Mouse (Mus musculus) ES-E14 (cell line): ENCODE measurements around the gene Npas3. TPM values are rescaled to one million over a fixed set of nuclear protein-coding genes. Genes with fewer than 3 reads are reported as not detected.

ENCODE experiments used
- DNase-seq: peaks from one replicate; pipeline ENCODE4 v3.0.0-alpha.2; 2013; ENCODE audit warnings: low read depth, low spot score
- H3K27ac ChIP-seq: 2 replicates; pipeline ENCODE4 v1.5.1; 2012; ENCODE audit warnings: low read depth, mild to moderate bottlenecking, low read length, moderate library complexity, mixed read lengths; ENCODE audit not compliant: poor library complexity, insufficient read depth, severe bottlenecking
- H3K36me3 ChIP-seq: 2 replicates; pipeline ENCODE4 v1.6.1; 2012; ENCODE audit warnings: mild to moderate bottlenecking, low read length, moderate library complexity, mixed read lengths; ENCODE audit not compliant: control insufficient read depth, poor library complexity, insufficient read depth, severe bottlenecking
- H3K4me1 ChIP-seq, 2 experiments: fragments of 150-350 bp in 1 of 2; sonication (generic) in 1 of 2; 2 replicates each; pipeline ENCODE4 v1.6.1; 2012; ENCODE audit warnings: low read length in 2 of 2, mild to moderate bottlenecking in 1 of 2, mixed read lengths in 1 of 2; ENCODE audit not compliant: control insufficient read depth in 2 of 2, insufficient read depth in 2 of 2, poor library complexity in 1 of 2
- H3K4me3 ChIP-seq, 2 experiments: fragments of 150-350 bp in 1 of 2; sonication (generic) in 1 of 2; 2 replicates each; pipeline ENCODE4 v1.5.1; 2012; ENCODE audit warnings: low read length in 2 of 2, low read depth in 1 of 2, mild to moderate bottlenecking in 1 of 2, mixed read lengths in 1 of 2; ENCODE audit not compliant: insufficient read depth in 1 of 2, poor library complexity in 1 of 2, severe bottlenecking in 1 of 2
- H3K9ac ChIP-seq: 2 replicates; pipeline ENCODE4 v1.6.1; 2012; ENCODE audit warnings: low read depth, mild to moderate bottlenecking, low read length, mixed read lengths; ENCODE audit not compliant: poor library complexity, insufficient read depth, severe bottlenecking
- H3K9me3 ChIP-seq: fragments of 150-350 bp; sonication (generic); 2 replicates; pipeline ENCODE4 v1.6.1; 2012; ENCODE audit warnings: low read depth, mild to moderate bottlenecking, low read length; ENCODE audit not compliant: control insufficient read depth, insufficient read depth
- CHD2 ChIP-seq: IDR thresholded peaks from 2 replicates; pipeline ENCODE4 v1.6.1; 2014; ENCODE audit warnings: mild to moderate bottlenecking, low read depth, low read length, inconsistent platforms
- HCFC1 ChIP-seq: IDR thresholded peaks from 2 replicates; pipeline ENCODE4 v1.6.1; 2012; ENCODE audit warnings: low read length, inconsistent platforms, borderline replicate concordance; ENCODE audit not compliant: insufficient read depth
- MAFK ChIP-seq: IDR thresholded peaks from 2 replicates; pipeline ENCODE4 v1.6.1; 2014; ENCODE audit warnings: mild to moderate bottlenecking, low read depth, low read length, inconsistent platforms; ENCODE audit not compliant: insufficient read depth
- ZC3H11A ChIP-seq: IDR thresholded peaks from 2 replicates; pipeline ENCODE4 v1.6.1; 2012; ENCODE audit warnings: low read depth, mild to moderate bottlenecking, inconsistent platforms, low read length, borderline replicate concordance
- ZNF384 ChIP-seq: IDR thresholded peaks from 2 replicates; pipeline ENCODE4 v1.6.1; 2012; ENCODE audit warnings: low read depth, low read length, inconsistent platforms
- in situ Hi-C, 2 experiments: fragments of 600-800 bp; cut with MboI; formaldehyde crosslinking; loops; one replicate each; pipeline ENCODE4 v1.15.1; 2025; ENCODE audit warnings: low sequenced_read_pairs in 2 of 2, inconsistent platforms in 1 of 2; ENCODE audit not compliant: unreplicated experiment in 2 of 2
- total RNA-seq: library from RNA; depleted of rRNA; stranded (reverse); fragments of 300-350 nt; gene quantifications from 2 replicates; pipeline ENCODE4 v1.2.3, GENCODE M21; 2012

Gene Npas3
- total RNA-seq, 1 experiment: 1.2 TPM

GRCm38 (mm10) chr12:53514885-53515284 lies 266.4 kb downstream of the Npas3 start:
- TF ChIP-seq MAFK (no peak), ZNF384 (no peak), ZC3H11A (no peak)
- H3K4me1 ChIP-seq: no peaks in the 10 kb centered on the region
- no peak for DNase-seq
- no peaks in the 10 kb centered on the region for H3K9me3 ChIP-seq
- H3K9ac ChIP-seq: no peak overlapping the region
- H3K27ac ChIP-seq: no peak overlapping the region
- in situ Hi-C loops: no loop called here
- H3K4me3 ChIP-seq: no peak overlapping the region
- no peaks in the 10 kb centered on the region for H3K36me3 ChIP-seq

GRCm38 (mm10) chr12:53519556-53519955 lies 271.1 kb downstream of the Npas3 start:
- Histone ChIP-seq H3K4me3 (no peak overlapping the region), H3K9ac (no peak overlapping the region), H3K36me3 (no peaks in the 10 kb centered on the region), H3K4me1 (no peaks in the 10 kb centered on the region), H3K27ac (no peak overlapping the region), H3K9me3 (no peaks in the 10 kb centered on the region)
- in situ Hi-C loops: no loop called here
- TF ChIP-seq MAFK (no peak), HCFC1 (no peak), CHD2 (no peak), ZNF384 (no peak), ZC3H11A (no peak)
- no peak for DNase-seq

GRCm38 (mm10) chr12:53522631-53523030 lies 274.2 kb downstream of the Npas3 start:
- Histone ChIP-seq H3K4me1 (no peaks in the 10 kb centered on the region), H3K36me3 (no peaks in the 10 kb centered on the region), H3K9ac (no peak overlapping the region), H3K27ac (no peak overlapping the region), H3K4me3 (no peak overlapping the region), H3K9me3 (no peaks in the 10 kb centered on the region)
- DNase-seq: no peak
- no peak for TF ChIP-seq MAFK
- TF ChIP-seq ZNF384: no peak
- no peak for TF ChIP-seq CHD2
- no peak for TF ChIP-seq ZC3H11A
- TF ChIP-seq HCFC1: no peak
- in situ Hi-C loops: no loop called here

GRCm38 (mm10) chr12:53527046-53527445 lies 278.6 kb downstream of the Npas3 start:
- in situ Hi-C loops: no loop called here
- no peak for DNase-seq
- no peaks in the 10 kb centered on the region for H3K9me3 ChIP-seq
- no peak overlapping the region for H3K4me3 ChIP-seq
- no peaks in the 10 kb centered on the region for H3K4me1 ChIP-seq
- no peak overlapping the region for H3K27ac ChIP-seq
- TF ChIP-seq MAFK (no peak), ZNF384 (no peak), CHD2 (no peak), ZC3H11A (no peak), HCFC1 (no peak)
- H3K9ac ChIP-seq: no peak overlapping the region
- no peaks in the 10 kb centered on the region for H3K36me3 ChIP-seq

- no peak overlapping the region for H3K9ac ChIP-seq
- TF ChIP-seq ZC3H11A: no peak
- 0 out of 2 replicates have a peak, but pooled peaks have one; percentile 34 for TF ChIP-seq MAFK
- TF ChIP-seq CHD2: no peak
- TF ChIP-seq ZNF384: no peak
- no peak for TF ChIP-seq HCFC1
- no peaks in the 10 kb centered on the region for H3K4me1 ChIP-seq
- H3K27ac ChIP-seq: no peak overlapping the region
- H3K4me3 ChIP-seq: no peak overlapping the region
- in situ Hi-C loops: no loop called here
- H3K36me3 ChIP-seq: no peaks in the 10 kb centered on the region
- no peak for DNase-seq
- H3K9me3 ChIP-seq: no peaks in the 10 kb centered on the region
Measured at GRCm38 (mm10) chr12:53529345-53529744, 280.9 kb downstream of the Npas3 start.
